Mouse (Mus musculus) layer of hippocampus, postnatal 14 days (tissue): ENCODE data around the gene Fance. TPM values are rescaled to one million over a fixed set of nuclear protein-coding genes. Genes with fewer than 3 reads are reported as not detected.
A peak's percentile ranks its signal among the peaks of the same experiment; 100 is the strongest.

Source experiments
- DNase-seq, 2 experiments: peaks; one replicate each; pipeline ENCODE4 v3.0.0; 2021 to 2022; ENCODE audit warnings: low spot score in 2 of 2, mixed read lengths in 1 of 2
- total RNA-seq, 2 experiments: library from RNA; stranded (reverse); gene quantifications; 2 replicates each; pipeline ENCODE4 v1.2.3; 2021

The Fance gene
- total RNA-seq, 2 experiments from 2014 or later: 23.0 to 28.2 TPM

DNA sequence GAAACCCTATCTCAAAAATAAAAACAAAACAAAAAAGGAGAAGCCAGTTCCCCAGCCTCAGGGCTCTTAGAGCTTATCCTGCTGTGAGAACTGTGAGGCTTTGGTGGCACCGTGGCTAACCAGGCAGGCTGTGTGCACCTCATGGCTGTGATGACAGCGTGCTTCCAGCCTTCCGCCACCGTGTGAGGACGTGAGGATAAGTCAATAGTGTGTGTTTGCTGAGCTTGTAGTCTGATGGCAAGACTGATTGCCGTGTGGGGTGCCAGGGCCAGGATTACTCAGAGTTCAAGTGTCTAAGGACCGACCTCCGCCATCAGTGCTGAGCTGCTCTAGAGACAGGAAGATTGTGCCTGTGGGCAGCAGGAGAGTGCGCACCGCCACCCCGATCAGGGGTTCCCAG lies 22.6 kb upstream of the Fance start:
- no peak for DNase-seq

DNA sequence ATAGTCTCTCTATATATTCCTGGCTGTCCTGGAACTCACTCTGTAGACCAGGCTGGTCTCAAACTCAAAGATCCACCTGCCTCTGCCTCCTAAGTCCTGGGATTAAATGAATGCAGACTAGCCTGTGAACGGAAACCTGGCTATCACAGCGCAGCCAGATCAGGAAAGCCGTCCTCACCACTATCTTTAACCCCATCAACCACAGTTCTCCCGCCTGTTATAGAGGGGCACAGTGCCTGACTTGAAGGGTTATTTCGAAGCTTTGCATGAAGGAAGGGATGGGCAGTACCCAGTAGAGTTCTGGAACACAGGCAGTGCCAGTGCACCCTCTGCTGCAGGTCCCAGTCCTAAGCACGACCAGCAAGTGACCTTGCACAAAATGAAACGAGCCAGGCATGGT lies 22.0 kb upstream of the Fance start:
- DNase-seq: no peak

DNA sequence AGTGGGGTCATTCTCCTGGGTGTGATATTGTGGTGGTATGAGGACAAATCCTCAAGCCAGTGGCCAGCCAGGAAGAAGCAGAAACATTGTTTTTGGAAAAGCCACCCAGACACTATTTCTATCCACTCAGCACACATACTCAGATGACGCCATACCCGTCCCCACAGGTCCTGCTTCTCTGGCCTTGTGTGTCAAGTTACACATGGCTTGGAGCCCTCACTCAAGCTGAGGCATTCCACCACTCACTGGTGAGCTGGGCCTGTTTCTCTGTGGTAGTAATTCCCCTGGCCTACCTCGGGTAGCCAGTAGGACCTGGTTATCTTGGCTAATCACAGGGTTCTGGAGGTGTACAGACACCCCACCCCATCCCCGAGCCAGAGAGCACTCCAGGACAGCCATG lies 19.6 kb upstream of the Fance start:
- no peak for DNase-seq

DNA sequence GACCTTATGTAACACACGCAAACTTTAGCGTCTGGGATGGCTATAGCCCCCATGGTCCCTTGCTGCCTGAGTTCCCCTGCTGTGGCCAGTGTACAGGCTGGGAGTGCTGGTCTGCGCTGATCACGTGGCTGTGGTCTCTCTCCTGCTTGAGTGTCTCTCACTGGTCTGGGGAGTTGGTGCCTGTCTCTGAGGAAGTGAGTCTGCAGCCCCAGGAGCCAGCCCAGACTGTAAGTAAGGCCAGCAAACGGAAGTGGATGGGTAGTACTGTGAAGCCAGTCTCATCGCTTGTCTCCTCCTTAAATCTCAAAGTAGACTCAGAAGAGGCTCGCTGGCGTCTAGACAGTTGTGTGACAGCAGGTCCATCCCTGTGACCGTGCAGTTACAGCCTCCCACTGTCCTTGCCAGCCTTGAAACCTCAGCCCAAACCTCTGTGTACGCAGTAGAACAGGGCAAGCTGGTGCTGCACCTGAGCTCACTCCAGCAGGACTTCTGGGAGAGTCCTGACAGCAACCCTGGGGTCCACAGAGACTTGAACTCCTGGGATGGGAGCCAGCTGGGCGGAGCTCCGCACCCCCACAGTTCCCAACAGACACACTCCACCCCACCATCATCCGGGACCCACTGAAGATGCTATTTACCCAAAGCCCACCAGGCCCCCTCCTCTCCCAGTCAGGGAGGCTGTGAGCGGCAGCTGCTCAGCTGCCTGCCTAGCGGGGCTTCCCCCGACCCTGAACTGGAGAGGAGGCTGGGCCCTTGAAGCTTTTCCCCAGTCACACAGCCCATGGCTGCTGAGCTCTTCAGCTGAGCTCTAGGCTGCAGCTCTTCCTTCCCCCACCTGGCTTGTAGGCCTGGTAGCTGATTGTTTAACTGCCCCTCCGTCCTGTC lies 18.6 kb upstream of the Fance start:
- DNase-seq: peak in 1 of 2 experiments; percentile 29

DNA sequence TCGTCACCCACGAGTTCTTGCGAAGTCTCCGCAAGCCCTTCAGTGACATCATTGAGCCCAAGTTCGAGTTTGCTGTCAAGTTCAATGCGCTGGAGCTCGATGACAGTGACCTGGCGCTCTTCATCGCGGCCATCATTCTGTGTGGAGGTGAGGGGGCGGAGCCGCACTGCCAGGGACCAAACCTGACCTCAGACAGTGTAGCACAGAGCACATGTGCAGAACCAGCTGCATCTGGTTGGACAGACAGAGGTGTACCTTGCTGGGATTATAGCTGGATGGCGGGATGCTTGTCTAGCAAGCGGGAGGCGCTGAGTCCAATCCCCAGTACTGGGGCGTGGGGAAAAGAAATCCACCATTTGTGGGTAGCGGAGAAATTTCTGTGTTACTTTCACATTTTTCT lies 14.4 kb upstream of the Fance start:
- DNase-seq: no peak

DNA sequence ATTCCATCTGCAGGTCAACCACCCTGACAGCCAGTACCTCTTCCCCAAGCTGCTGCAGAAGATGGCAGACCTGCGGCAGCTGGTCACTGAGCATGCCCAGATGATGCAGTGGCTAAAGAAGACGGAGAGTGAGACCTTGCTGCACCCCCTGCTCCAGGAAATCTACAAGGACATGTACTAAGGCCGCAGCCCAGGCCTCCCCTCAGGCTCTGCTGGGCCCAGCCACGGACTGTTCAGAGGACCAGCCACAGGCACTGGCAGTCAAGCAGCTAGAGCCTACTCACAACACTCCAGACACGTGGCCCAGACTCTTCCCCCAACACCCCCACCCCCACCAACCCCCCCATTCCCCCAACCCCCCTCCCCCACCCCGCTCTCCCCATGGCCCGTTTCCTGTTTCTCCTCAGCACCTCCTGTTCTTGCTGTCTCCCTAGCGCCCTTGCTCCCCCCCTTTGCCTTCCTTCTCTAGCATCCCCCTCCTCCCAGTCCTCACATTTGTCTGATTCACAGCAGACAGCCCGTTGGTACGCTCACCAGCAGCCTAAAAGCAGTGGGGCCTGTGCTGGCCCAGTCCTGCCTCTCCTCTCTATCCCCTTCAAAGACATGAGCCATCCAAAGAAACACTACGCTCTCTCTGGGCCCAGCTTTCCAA lies 13.5 kb upstream of the Fance start:
- DNase-seq: no peak

DNA sequence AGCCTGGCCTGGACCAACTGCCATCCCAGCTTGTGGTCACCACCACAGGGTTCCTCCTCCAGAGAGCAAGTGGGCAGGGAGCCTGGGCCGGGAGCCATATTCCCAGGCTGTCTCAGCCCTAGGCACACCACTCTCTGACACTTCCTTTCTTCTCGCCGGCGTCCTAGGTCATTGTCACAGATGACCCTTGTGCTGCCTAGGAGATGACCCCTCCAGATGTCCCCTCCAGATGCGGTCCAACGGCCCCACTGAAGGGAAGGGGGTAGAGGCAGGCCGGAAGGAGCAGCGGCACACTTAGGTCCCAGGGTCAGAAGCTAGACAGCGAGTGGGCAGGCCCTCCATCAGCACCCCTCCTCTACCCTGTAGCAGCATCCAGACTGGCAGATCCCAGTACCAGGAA lies 13.0 kb upstream of the Fance start:
- no peak for DNase-seq

DNA sequence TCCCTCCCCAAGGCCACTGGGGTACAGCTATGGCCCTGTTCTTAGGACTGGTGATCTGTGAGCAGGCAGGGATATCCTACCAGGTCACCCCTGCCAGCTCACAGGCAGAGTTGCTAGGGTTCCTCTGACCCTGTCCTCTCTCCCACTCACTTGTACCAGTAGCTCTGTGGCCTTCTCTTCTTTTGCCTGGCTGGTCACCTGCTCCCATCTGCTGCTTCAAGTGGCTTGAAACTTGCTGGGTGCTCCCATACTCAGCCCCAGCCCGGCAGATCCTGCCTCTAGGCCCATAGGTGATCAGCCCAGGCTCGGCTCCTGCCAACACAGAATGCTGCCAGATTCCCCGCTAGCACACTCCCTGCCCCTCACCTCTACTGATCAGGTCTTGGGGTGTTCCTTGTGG lies 12.5 kb upstream of the Fance start:
- no peak for DNase-seq

DNA sequence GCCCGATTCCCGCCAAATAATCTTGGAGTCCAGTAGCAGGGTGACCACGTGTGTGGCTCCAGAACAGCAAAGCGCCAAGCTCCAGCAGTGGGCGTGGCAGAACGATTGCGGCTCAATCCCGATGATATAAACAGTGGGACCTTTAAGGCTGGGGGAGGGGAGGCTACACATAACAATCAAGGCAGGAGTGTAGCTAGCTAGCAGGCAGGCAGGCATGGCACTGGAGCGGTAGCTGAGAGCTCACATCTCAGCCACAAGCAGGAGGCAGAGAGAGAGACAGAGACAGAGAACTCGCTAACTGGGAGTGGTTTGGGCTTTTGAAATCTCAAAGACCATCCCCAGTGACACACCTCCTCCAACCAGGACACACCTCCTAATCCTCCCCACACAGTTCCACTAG lies 8.1 kb upstream of the Fance start:
- no peak for DNase-seq

DNA sequence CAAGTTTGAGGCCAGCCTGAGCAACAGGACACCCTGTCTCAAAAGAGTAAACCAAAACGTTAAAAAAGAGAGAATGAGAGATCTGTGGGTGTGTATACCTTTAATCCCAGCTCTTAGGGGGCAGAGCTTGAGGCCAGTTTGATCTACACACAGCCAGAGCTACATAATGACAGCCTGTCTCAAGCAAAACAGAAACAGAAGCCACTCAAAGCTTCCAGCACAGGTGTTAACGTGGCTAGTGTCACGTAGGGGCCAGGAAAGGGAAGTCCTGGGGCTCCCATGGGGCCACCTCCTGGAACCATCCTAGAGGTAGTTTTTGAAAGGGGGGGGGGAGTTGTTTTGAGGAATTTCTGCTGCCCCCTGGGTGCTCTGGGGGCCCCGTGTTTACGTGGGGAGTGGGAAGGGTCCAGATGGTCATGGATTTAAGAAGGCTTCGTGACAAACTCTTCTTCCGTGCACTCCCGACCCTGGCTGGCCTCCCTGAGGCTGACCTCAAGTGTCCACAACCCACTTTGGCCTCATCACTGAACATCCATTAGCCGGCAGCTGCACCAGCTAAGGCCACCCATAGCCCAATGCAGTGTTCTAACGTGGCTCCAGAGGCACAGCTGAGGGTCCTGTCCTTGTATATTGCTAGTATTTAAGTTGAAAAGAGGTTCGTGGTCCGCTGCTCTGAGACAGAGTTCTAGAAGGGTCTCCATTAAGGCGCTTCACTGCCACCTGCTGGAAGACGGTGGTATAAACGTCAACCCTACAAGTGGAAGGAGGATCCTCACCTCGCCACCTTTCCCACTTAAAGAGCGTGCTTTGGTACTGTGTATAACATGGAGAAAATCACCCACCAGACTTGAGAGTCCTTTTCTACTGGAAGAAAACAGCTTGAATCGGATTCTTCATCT lies 4.8 kb upstream of the Fance start:
- peak; percentile 88 to 89 for DNase-seq

DNA sequence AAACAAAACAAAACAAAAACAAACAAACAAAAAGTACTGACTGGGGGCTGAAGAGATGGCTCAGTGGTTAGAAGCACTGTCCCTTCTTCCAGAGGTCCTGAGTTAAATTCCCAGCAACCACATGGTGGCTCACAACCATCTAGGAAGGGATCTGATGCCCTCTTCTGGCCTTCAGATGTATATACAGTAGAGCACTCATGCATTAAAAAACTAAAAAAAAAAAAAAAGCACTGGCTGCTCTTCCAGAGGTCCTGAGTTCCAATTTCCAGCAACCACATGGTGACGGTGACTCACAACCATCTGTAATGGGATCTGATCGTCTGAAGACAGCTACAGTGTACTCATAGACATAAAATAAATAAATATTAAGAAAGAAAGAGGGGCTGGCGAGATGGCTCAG lies 2.5 kb upstream of the Fance start:
- DNase-seq: no peak

DNA sequence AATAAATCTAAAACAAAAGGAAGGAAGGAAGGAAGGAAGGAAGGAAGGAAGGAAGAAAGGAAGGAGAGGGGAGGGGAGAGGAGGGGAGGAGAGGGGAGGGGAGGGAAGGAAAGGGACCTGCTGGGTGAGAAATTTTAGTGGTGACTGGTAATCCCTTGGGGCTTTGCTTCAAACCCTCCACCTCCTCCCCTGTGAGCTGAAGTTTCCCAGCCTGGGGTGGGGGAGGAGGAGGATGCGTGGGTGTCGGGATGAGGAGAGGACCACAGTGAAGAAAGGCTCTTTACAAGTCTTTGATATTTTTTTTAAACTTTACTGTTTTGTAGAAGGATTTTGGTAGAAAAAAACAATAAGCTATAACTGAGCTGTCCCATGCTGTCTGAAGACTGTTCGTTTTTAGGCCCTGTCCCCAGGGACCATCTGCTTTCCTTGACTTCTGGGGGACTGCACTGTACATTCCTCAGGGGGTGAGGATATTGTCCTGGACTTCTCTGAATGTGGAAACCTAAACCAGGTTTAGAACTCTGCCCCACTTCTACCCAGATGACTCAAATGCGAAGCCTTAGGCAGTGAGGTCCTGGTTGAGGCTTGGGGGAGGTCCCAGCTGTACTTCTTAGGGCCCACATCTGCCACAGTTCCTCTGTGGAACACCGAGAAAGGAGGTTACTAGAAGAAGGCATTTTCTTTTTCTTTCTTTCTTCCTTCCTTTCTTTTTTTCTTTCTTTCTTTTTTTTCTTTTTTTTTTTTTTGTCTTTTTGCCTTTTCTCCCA lies 1.8 kb upstream of the Fance start:
- no peak for DNase-seq

DNA sequence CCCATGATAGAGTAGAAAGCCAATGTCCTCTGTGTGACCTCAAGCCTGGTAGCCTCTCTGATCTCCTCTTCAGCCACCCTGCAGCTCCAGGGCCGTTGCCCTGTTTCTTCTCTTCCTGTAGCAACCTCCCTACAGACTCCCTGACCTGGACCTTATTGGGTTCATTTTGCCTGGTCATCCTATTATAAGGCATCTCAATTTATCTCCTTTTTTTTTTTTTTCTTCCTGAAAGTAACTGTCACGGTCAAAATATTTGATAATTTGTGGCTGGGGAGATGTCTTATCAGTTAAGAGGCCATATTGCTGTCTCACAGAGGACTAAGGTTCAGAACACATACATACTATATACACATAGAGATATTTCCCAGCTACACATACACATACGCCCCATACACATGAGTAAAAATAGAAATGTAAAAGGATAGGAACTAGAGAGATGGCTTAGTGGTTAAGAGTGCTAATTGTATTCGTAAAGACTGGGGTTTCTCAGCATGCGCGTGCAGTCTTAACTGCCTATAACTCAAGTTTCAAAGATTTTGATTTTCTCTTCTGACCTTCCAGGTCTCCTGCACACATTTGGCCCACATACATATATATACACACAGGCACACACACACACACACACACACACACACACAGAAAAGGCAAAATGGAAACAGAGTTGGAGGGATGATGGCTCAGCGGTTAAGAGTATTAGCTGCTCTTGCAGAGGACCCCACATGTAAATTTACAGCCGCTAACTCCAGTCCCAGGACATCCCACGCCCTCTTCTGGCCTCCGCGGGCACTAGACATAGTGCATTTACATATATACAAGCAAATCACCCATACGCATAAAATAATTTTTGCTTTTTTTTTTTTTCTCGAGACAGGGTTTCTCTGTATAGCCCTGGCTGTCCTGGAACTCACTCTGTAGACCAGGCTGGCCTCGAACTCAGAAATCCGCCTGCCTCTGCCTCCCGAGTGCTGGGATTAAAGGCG lies 797 bp upstream of the Fance start:
- no peak for DNase-seq

DNA sequence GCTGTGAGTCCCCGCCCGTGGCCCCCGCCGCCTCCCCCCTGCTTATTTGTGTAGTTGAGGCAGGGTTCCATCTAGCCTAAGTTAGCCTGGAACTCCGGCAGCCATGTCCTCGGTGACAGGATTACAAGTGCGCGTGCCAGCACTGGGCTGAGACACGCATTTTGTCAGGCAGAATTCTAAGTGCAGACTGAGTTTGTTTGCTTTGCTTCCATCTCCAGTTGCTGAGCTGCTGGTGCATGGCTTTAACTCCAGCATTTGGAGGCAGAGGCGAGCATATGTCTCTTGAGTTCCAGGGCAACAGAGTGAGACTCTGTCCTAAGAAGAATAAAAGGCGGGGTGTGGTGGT lies 534 bp downstream of the Fance start:
- no peak for DNase-seq

DNA sequence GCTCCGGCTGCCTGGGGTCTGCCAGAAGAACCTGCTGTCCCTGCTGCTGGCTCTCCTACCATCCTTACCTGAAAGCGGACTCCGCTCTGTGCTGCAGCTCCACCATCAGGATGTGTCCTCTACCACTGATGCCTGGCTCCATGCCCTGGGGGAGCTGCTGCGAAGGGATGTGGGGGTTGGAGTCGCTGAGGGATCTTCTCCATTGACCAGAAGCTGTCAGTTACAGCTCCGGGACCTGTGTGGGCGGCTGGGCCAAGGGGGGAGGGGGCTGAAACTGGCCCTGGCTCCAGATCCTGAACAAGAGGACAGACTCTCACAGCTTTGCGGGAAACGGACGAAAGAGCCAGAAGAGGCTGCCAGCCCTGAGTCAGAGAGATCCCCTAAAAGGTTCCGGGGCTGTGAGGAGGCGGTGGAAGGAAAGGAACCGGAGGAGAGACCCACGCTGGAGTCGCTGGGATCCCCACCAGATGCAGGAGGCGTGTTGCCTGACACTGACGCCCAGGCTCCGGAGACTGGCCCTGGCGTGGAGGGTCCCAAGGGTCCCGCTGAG lies 2.4 kb downstream of the Fance start:
- no peak for DNase-seq

DNA sequence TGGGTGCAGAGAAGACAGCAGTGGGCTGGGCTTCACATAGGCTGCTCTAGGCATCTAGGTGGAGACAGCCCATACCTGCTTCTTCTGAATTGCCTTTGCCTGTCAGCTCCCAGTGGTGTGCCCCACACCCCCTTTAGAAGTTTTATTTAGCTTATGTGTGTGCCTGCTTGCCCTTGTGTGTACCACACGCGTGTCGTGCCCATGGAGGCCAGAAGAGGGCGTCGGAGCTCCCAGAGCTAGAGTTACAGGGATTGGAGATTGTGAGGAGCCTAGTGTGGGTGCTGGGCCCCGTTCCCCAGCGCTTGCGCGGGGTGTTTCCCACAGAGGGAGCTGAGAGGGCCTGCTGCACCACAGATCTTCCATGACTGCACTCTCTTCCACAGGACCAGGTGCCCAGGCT lies 3.2 kb downstream of the Fance start:
- DNase-seq: no peak

DNA sequence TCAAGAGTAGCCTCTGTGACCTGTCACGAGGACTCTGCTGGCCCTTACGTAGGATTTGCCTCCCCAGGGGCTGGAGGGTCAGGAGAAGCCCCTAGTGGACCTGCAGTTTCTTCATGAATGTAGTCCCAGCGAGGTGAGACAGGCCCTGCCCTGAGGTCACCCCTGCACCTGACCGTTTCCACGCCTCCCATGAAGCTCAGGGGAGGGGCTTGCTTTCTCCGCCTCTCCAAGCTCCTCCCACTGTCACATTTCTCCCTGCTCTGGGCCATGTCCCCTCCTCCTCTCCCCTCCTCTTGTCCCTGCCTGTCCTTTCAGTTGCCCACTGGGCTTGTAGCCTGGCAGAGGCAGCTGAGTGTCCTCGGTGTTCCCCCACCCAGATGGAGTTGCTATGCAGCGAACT lies 3.8 kb downstream of the Fance start:
- DNase-seq: no peak

DNA sequence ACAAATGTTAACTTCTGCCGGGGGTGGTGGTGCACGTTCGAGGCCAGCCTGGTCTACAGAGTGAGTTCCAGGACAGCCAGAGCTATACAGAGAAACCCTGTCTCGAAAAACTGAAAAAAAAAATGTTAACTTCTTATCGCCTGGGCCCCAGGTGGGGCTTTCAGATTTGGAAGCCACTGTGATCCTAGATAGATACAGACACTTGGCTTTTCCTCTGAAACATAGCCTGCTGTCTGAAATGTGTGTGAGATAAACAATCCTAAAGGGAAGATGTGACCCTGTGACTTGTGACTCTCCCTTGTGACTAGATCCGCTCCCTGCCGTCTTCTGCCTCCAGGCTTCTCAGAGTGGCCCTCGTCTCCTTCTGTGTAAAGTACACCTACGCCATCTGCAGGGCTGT lies 4.4 kb downstream of the Fance start:
- DNase-seq: no peak

DNA sequence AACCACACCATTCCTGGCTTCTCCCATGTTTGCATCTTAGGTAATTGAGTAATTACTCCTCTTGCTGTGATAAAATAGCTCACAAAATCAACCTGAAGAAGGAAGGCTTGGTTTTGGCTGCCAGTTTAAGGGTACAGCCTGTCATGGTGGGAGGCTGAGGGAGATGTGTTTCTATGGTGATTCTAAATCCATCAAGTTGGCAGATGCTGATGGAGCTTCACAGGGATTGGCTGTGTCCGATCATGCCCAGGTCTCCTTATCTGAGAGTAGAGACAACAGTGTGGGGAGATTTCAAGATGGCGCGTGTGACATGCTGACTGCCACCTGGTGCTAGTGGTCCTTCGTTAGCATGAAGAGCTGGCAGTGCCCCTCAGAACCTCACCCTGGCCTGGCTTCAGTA lies 8.4 kb downstream of the Fance start:
- peak in 1 of 2 experiments; percentile 52 for DNase-seq

DNA sequence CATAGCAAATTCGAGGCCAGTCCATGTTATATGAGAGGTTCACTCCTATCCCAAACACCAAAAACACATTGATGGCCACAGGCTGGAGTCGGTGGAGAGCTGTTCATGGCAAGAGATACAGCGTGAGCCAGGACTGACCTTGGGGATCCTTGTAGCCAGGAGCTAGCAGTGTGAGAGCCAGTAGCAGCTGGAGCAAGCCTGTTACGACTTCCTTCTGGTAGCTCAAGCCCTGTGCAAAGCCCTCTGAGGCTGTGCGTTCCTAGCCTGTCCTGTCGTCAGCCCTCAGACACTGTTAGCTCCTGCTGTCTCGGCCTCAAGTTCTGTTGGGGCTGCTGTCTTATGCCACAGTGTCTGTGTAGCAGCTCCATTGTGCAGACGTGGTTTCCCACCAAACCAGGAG lies 10.5 kb downstream of the Fance start:
- no peak for DNase-seq
